Mouse (Mus musculus) kidney, postnatal 4 days (tissue): ENCODE measurements around the gene Gk5.

ENCODE experiments used
- DNase-seq, 2 experiments: peaks; one replicate each; pipeline ENCODE4 v3.0.0; 2021; ENCODE audit warnings: mixed read lengths in 2 of 2

Gene Gk5

GRCm38 (mm10) chr9:96230271-96230670 is 111.1 kb downstream of the Gk5 start:
- DNase-seq, result no peak
